Mouse (Mus musculus) hematopoietic stem cell, adult 5-6 weeks (primary cell): ENCODE measurements at regions not wholly inside any gene's neighbourhood (a gene's known extent, or its start where the extent isn't known, plus 50 kb on each side); places are given as distances from the start of the nearest gene placed in this dataset.
A peak's percentile ranks its signal among the peaks of the same experiment; 100 is the strongest.
"Not testable (repeated sequence)": the region's sequence is repeated elsewhere in the genome, so short reads cannot be mapped to it uniquely, and the experiment has no call there.

Experiments
- ATAC-seq, 2 experiments: fragments of 125-278 bp in 1 of 2; replicated peaks in 1 of 2; 2 replicates each; pipeline ENCODE4 v1.8.0; 2016 to 2017; ENCODE audit warnings: inconsistent platforms in 2 of 2, mild to moderate bottlenecking in 2 of 2, moderate number of reproducible peaks in 2 of 2, low read depth in 1 of 2, moderate TSS enrichment in 1 of 2; ENCODE audit not compliant: low FRiP score in 2 of 2, poor library complexity in 2 of 2, severe bottlenecking in 2 of 2, insufficient read depth in 1 of 2, low TSS enrichment in 1 of 2

DNA sequence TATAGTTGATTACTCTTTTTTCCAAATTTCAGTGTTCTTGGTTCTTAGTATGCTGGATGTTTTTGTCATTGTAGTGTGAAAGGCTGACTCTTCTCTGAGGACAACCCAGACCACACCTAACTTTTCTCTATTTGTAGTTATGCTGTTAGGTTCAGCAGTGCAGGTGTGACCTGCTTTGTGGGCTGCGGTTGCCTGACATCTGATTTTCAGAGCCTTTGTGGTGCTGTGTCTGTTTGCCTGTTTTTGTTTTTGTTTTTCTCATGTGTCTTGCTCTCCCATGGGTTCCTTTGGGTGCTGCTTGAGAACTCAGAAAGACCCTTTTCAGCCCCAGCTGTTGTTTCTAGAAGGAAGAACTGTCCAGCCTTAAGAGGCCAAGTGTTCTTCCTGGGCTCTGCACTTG, 52.0 kb upstream of the Trpm1 start:
- ATAC-seq, result no peak

DNA sequence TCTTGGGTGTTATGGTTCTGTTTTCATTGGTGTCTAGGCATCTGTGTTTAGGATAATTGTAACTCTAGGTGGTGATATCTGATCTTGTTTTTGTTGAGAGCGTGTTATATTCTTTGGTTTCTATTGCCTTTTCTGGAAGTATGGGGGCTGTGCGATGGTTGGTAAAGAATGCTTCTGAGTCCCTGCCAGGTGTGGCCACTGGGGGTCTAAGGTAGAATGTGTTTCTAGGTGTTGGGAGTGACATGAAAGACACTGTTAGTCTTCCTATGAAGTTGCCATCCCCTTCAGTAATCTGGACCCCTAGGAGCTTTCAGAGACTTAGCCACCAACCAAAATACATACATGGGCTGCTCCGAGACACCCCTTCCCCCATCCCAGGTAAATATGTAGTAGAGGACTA, 54.0 kb upstream of the Trpm1 start:
- no peak for ATAC-seq

DNA sequence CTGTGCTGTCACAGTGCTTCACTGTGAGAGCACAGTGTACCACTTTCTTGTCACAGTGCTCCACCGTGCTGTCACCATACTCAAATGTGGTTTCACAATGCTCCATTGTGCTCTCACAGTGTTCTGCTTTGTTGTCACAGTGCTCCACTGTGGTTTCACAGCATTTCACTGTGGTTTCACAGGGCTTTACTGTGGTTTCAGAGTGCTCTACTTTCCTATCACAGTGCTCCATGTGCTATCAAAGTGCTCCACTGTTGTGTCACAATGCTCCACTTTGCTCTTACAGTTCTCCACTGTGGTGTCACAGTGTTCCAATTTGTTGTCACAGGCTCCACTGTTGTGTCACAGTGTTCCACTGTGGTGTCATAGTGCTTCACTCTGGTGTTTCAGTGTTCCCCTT, 63.6 kb upstream of the Trpm1 start:
- peak in 1 of 2 experiments; percentile 12; a peak in 1 of 4 replicates for ATAC-seq

GRCm38 (mm10) chr7:64089034-64089433, 64.6 kb upstream of the Trpm1 start:
- no peak for ATAC-seq

DNA sequence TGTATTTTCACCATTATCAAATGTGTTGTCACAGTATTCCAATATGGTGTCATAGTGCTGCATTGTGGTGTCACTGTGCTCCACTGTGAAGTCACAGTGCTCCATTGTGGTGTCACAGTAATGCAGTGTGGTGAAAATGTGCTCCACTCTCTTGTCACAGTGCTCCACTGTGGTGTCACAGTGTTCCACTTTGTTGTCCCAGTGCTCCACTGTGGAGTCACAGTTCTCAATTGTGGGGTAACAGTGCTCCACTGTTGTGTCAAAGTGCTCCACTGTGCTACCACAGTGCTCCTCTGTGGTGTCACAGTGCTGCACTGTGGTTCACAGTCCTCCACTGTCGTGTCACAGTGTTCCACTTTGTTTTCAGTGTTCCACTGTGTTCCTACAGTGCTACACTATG, 69.7 kb upstream of the Trpm1 start:
- not testable (repeated sequence) for ATAC-seq

DNA sequence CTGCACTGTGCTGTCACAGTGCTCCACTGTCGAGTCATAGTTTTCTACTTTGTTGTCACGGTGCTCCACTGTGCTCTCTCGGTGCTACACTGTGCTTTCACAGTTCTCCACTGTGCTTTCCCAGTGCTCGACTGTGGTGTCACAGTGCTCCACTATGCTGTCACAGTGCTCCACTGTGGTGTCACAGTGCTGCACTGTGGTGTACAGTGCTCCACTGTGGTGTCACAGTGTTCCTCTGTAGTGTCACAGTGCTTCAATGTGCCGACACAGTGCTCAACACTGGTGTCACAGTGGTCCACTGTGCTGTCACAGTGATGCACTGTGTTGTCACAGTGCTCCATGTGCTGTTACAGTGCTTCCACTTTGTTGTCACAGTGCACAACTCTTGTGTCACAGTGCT, 71.0 kb upstream of the Trpm1 start:
- no peak for ATAC-seq

- no peak for ATAC-seq
Measured at GRCm38 (mm10) chr7:64082201-64082600, 71.4 kb upstream of the Trpm1 start.

DNA sequence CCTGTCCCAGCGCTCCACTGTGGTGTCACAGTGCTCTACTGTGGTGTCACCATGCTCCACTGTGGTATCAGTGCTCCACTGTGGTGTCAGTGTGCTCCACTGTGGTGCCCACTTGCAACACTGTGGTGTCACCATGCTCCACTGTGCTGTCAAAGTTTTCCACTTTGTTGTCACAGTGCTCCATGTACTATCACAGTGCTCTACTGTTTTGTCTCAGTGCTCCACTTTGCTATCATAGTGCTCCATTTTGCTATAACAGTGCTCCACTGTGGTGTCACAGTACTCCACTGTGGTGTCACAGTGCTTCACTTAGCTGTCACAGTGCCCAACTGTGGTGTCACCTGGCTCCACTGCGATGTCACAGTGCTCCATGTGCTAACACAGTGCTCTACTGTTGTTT, 72.0 kb upstream of the Trpm1 start:
- no peak for ATAC-seq

DNA sequence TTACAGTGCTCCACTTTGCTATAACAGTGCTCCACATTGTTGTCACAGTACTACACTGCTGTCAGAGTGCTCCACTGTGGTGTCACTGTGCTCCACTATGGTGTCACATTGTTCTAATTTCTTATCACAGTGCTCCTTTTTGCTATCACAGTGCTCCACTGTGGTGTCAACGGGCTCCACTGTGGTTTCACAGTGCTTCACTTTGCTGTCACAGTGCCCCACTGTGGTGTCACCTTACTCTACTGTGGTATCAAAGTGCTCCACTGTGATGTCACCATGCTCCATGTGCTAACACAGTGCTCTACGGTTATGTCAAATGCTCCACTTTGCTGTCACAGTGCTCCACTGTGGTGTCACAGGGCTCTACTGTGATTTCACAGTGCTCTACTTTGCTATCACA, 72.6 kb upstream of the Trpm1 start:
- ATAC-seq, result no peak

DNA sequence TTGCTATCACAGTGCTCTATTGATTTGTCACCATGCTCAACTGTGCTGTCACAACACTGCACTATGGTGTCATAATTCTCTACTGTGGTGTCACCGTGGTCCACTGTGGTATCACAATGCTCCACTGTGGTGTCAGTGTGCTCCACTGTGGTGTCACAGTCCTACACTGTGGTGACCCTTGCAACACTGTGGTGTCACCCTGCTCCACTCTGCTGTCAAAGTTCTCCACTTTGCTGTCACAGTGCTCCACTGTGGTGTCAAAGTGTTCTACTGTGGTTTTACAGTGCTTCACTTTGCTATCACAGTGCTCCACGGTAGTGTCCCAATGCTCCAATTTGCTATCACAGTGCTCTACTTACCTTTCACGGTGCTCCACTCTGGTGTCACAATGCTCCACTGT, 74.3 kb upstream of the Trpm1 start:
- ATAC-seq, result no peak

GRCm38 (mm10) chr7:64078646-64079045, 75.0 kb upstream of the Trpm1 start:
- no peak for ATAC-seq

DNA sequence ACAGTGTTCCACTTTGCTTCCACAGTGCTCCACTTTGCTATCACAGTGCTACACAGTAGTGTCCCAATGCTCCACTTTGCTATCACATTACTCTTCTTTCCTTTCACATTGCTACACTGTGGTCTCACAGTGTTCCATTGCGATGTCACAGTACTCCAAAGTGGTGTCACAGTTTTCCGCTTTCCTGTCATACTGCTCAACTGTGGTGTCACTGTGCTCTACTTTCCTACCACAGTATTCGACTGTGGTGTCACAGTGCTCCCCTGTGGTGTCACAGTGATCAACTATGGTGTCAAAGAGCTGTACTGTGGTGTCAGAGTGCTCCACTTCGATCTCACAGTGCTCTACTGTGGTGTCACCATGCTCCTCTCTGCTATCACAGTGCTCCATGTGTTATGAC, 76.1 kb upstream of the Trpm1 start:
- ATAC-seq, result no peak

- no peak; a peak in 1 of 4 replicates for ATAC-seq
Measured at GRCm38 (mm10) chr7:64076764-64077360, 76.8 kb upstream of the Trpm1 start.

DNA sequence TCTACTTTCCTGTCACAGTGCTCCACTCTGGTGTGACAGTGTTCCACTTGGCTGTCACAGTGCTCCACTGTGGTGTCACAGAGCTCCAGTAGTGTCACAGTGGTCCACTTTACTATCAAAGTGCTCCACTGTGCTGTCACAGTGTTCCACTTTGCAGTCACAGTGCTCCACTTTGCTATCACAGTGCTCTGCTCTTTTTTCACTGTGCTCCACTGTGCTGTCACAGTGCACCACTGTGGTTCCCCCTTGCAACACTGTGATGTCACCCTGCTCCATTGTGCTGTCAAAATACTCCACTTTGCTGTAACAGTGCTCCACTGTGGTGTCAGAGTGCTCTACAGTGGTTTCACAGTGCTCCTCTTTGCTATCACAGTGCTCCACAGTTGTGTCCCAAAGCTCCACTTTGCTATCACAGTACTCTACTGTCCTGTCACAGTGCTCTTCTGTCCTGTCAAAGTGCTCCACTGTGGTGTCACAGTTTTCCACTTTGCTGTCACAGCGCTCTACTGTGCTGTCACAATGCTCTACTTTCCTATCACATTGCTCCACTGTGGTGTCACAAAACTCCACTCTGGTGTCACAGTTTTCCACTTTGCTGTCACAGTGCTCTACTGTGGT, 77.8 kb upstream of the Trpm1 start:
- ATAC-seq, result no peak

DNA sequence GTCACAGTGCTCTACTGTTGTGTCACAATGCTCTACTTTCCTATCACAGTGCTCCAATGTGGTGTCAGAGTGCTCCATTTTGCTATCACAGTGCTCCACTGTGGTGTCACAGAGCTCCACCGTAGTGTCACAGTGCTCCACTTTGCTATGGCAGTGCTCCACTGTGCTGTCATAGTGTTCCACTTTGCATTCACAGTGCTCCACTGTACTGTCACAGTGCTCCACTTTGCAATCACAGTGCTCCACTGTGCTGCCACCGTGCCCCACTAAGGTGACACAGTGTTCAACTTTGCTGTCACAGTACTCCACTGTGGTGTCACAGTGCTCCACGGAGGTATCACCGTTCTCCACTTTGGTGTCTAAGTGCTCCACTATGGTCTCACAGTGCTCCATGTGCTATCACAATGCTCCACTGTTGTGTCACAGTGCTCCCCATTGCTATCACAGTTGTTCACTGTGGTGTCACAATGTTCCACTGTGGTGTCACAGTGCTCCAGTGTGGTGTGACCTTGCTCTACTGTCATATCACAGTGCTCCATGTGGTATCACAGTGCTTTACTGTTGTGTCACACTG, 78.9 kb upstream of the Trpm1 start:
- ATAC-seq, result no peak

DNA sequence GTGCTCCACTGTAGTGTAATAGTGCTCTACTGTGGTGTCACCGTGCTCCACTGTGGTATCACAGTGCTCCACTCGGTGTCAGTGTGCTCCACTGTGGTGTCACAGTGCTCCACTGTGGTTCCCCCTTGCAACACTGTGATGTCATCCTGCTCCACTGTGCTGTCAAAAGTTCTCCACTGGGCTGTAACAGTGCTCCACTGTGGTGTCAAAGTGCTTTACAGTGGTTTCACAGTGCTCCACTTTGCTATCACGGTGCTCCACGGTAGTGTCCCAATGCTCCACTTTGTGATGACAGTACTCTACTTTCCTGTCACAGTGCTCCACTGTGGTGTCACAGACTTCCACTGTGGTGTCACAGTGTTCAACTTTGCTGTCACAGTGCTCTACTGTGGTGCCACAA, 79.4 kb upstream of the Trpm1 start:
- ATAC-seq, result no peak

DNA sequence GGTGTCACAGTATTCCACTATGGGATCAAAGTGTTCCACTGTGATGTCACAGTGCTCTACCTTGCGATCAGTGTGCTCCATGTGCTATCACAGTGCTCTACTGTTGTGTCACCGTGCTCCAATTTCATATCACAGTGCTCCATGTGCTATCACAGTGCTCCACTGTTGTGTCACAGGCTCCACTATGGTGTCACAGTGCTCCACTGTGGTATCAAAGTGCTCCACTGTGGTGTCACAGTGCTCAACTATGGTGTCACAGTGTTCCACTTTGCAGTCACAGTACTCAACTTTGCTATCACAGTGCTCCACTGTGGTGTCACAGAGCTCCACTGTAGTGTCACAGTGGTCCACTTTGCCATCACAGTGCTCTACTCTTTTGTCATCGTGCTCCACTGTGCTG, 79.9 kb upstream of the Trpm1 start:
- peak; percentile 31 to 38; a peak in 2 of 4 replicates for ATAC-seq

- ATAC-seq, result no peak
Measured at GRCm38 (mm10) chr7:64070930-64071329, 82.7 kb upstream of the Trpm1 start.
